Mouse (Mus musculus): ENCODE measurements around the gene Lrriq1. TPM values are rescaled to one million over a fixed set of nuclear protein-coding genes. Genes with fewer than 3 reads are reported as not detected.

Gene Lrriq1
- total RNA-seq, 1 experiment from 2014 or later = not detected

GRCm38 (mm10) chr10:103029730-103030490 is 206.2 kb downstream of the Lrriq1 start, which contains the start of gene Alx1:
Gene Alx1, minus strand, starts transcription at chr10:103030215.
- ATAC-seq (replicated peaks; ENCODE audit: insufficient number of reproducible peaks, low FRiP score, low TSS enrichment, poor library complexity, severe bottlenecking) = no peak

DNA sequence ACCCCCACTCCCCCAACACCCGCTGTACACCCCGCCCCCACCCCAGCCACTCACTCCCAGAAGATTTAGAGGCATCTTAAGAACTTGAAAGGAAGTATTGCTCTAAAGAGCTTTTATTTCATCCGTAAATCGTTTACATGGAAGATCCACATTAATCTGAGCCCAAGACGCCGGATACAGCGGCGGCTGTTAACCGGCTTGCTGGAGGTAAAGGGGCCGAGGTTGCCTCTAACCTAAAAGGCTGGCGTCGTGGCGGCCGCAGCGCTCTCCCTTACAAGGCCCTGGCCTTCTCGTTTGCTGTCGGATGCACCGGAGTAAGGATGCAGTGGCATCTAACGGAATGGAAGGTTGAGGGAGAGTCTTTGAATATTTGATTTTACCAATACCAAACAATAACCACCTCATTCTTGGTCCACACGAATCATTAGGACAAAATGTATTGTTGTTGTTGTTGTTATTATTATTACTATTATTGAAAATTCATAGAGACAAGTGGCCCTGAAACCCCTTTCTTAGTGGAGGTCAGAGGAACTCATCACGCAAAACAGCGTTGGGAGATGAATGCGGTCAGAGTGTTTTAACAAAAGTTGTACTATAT is 206.9 kb downstream of the Lrriq1 start:
- ATAC-seq (replicated peaks; ENCODE audit: insufficient number of reproducible peaks, low FRiP score, low TSS enrichment, poor library complexity, severe bottlenecking) = no peak

DNA sequence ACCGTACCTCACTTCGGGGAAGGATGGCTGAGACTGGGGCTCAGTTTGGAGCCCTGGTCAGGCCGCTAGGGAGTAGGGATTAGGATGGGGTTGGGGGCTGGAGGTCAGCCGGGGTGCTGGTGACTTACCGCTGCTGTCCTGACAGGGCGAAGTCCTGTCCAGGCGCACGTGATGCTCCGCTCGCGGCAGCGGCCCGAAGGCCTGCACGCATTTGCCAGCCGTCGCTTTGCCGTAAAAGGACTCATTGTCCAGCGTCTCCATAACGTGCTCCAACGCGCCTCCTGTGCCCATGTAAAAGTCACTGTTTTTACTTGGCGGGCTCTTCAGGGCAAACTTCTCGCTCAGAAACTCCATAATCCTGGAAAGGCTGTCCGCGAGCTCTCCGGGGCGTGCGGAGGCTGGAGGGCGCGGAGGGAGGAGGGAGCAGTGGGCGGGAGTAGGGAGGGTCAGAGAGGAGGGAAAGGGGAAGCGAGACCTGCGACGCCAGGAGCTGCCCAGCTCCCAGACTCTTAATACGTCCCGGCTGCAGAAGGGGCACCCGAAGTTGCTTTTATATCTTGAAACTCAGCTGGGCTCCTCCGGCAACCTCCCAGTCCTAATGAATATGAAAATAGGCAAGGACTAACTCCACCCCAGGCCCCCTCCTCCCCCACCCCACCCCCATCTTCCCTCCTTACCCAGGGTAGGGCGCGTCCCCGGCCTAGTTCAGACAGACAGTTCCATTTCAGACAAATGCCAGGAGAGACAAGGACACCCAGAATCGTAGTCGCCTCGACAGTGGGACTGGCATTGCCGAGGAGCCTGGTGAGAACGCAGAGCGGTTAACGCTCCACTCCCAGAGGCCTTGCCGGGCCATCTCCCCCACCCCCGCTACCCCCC is 207.6 kb downstream of the Lrriq1 start:
- ATAC-seq (replicated peaks; ENCODE audit: insufficient number of reproducible peaks, low FRiP score, low TSS enrichment, poor library complexity, severe bottlenecking) = no peak

GRCm38 (mm10) chr10:103027931-103028252 is 208.2 kb downstream of the Lrriq1 start:
- no peak for ATAC-seq (replicated peaks; ENCODE audit: insufficient number of reproducible peaks, low FRiP score, low TSS enrichment, poor library complexity, severe bottlenecking)

DNA sequence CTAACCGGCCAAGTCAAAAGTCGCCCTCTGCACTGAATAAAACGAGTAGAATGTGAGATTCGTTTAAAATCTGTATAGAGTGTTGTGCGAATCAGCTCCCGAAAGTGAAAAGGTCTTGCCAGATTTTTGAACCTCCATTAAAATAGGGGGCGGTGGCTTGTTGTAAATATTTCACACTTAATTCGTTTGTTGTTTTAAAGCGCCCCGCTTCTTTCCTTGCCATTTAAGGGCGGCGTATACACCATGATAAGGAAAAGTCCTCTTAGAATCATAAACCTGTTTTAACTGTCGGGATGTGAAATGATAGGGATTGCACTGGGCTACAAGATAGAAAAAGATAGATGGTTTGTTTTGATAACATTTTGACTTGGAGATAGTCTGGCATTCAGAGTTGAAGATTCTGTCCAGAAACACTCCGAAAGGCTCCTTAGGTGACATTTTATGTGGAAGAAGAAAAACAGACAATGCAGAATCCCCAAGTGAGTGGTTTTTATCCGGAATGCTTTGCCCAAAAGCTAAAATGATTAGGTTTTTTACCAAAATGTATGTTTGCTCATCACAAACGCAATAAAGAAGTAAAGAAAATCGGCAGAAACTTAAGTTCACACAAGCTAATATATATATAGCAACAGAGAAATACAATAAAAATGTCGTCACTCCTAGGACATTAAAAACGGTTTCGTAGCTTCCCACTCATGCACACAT is 208.7 kb downstream of the Lrriq1 start:
- no peak for ATAC-seq (replicated peaks; ENCODE audit: insufficient number of reproducible peaks, low FRiP score, low TSS enrichment, poor library complexity, severe bottlenecking)

GRCm38 (mm10) chr10:103026636-103027225 is 209.4 kb downstream of the Lrriq1 start:
- ATAC-seq (replicated peaks; ENCODE audit: insufficient number of reproducible peaks, low FRiP score, low TSS enrichment, poor library complexity, severe bottlenecking) = no peak

- ATAC-seq (replicated peaks; ENCODE audit: insufficient number of reproducible peaks, low FRiP score, low TSS enrichment, poor library complexity, severe bottlenecking) = no peak
Observed at GRCm38 (mm10) chr10:103002556-103002955, 233.6 kb downstream of the Lrriq1 start.

DNA sequence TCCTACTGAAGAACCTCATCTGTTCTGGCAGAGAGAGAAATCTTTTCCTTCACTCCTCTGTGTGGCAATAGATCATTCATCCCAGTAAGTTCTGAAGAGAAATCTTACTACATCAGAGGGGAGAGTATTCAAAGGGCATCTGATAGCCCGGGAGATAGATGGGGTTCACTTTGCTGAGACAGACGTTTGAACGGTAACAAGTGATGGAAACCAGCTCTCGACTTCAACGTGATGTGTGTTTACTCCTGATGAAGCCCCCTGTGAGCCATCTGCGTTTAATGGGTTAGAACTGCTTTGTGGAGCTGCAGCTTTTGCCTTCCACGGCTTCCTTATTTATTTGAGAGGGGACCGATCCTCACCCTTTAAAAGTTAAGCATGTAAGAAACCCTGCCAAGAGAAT is 235.2 kb downstream of the Lrriq1 start:
- ATAC-seq (replicated peaks; ENCODE audit: insufficient number of reproducible peaks, low FRiP score, low TSS enrichment, poor library complexity, severe bottlenecking) = no peak

DNA sequence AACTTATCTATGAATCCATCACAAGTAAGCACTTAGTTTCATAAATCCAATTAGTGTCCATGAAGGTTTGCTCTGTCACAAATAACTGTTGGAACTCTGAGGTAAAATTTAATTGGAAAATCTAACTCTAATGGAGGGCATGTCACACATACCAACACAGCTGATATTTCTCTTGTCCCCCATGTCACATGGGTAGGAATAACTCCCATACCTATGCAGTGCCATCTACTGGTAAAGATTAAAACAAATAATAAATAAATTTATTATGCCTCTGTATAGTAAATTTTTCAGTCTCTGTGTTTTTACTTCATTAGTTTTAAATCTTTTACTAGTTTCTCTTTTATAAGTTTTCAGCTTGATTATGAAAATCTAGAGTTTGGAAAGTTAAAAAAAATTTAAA is 236.5 kb downstream of the Lrriq1 start:
- no peak for ATAC-seq (replicated peaks; ENCODE audit: insufficient number of reproducible peaks, low FRiP score, low TSS enrichment, poor library complexity, severe bottlenecking)

Other genes with a start within 250 kb of the Lrriq1 start
- gene Alx1, start 206.1 kb downstream of the Lrriq1 start, total RNA-seq (2017) = not detected in 3 replicates
- gene Slc6a15, start 131.5 kb upstream of the Lrriq1 start, total RNA-seq (2017) = not detected in 3 replicates

All from monocyte, adult 5-6 weeks (primary cell).